Mouse (Mus musculus): ENCODE data around the gene Gm28047.

DNA sequence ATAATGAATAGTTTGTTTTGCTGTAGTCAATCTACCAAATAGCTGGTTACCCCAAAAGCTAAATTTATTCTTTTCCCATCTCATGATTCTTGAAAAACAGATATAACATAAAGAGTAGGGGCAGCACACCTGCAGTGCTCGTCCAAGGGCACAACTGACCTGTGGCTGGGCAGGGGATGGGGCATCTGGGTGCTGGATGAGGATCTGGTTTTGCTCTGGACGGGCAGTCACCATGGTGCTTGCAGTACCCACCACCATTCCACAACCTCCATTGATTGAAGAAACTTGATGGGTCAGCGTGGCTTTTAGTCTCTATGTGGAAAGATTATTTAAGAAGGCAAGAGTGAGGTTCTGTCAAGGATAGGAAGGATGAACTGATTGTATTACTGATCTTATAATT, 78.6 kb downstream of the Gm28047 start:
- TF ChIP-seq CTCF (IDR thresholded peaks at IDR 0.05; ENCODE audit: extremely low read depth, insufficient read depth, low read length), result no peak
- TF ChIP-seq POLR2A (IDR thresholded peaks at IDR 0.05; ENCODE audit: extremely low read depth, insufficient read depth, low read length), result no peak
